Mouse (Mus musculus): ENCODE measurements at regions not wholly inside any gene's neighbourhood (a gene's known extent, or its start where the extent isn't known, plus 50 kb on each side); places are given as distances from the start of the nearest gene placed in this dataset.

DNA sequence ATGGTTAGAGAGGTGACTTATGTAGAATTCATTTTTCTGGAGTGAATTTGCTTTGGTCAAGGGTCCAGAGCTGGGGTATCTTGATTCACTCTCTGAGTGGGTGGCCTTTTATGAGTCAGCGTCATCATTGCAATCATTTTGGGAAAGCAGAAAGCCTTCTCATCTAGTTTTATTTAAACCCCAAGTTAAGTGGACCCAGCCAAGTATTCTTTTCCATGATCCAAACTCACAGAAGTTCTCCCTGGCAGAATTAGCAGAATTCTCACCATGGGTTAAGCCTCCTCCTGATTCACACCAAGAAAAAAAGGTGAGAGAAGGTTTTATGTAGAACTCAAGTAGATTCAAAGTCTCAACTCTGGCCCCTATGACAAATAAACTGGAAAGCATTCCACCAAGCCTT is 211.8 kb downstream of the Sox11 start:
- no peaks in the 10 kb centered on the region for H3K36me3 ChIP-seq (ENCODE audit: control insufficient read depth, insufficient read depth, low read length)
- H3K27ac ChIP-seq (ENCODE audit: low read length) = no peak overlapping the region
- H3K9ac ChIP-seq (ENCODE audit: low read depth, low read length) = no peak overlapping the region
- H3K4me3 ChIP-seq (ENCODE audit: low read depth, low read length) = no peak overlapping the region
- no peaks in the 10 kb centered on the region for H3K4me1 ChIP-seq (ENCODE audit: control insufficient read depth, insufficient read depth, low read length)
- H3K9me3 ChIP-seq (replicated peaks; ENCODE audit: control insufficient read depth, low read length, poor library complexity, severe bottlenecking) = no peaks in the 10 kb centered on the region
- no peak overlapping the region for H3K4me2 ChIP-seq (ENCODE audit: low read length)
- ATAC-seq = no peak
- WGBS = 94% methylated on average over 1 of the region's 1 CpGs
- H3K27me3 ChIP-seq (ENCODE audit: control insufficient read depth, insufficient read depth, low read depth, low read length) = no peaks in the 10 kb centered on the region

DNA sequence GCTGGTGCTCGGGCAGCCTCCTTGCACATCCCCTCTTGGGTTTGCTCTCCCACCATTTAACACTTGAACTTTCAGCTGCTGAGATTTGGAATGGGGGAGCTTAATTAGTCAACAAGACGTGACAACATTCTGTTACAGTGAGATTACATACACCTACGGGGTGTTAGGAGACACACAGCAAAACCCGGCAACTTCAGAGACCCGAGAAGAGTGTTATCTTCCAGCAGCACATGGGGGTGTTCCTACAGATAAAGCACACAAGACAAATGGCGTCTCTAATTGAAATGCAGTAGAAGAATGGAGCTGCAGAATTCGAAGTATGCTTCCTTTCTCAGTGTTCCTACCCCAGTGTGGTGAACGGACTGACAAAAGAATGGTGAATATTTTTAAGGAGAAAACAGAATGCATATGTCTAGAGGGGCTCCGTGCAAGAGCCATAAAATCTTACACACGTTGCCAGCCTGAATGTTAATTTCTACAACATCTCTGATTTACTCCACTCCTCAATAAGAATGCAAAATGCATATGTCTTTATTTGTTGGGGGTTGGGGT is 215.2 kb downstream of the Sox11 start:
- WGBS = 49% methylated on average over 10 of the region's 10 CpGs
- Histone ChIP-seq H3K4me1 (ENCODE audit: control insufficient read depth, insufficient read depth, low read length) (no peaks in the 10 kb centered on the region), H3K36me3 (ENCODE audit: control insufficient read depth, insufficient read depth, low read length) (no peaks in the 10 kb centered on the region), H3K27ac (ENCODE audit: low read length) (no peak overlapping the region), H3K4me3 (ENCODE audit: low read depth, low read length) (no peak overlapping the region), H3K4me2 (ENCODE audit: low read length) (no peak overlapping the region), H3K9ac (ENCODE audit: low read depth, low read length) (no peak overlapping the region), H3K27me3 (ENCODE audit: control insufficient read depth, insufficient read depth, low read depth, low read length) (no peaks in the 10 kb centered on the region), H3K9me3 (replicated peaks; ENCODE audit: control insufficient read depth, low read length, poor library complexity, severe bottlenecking) (no peaks in the 10 kb centered on the region)
- ATAC-seq = peak; percentile 77

DNA sequence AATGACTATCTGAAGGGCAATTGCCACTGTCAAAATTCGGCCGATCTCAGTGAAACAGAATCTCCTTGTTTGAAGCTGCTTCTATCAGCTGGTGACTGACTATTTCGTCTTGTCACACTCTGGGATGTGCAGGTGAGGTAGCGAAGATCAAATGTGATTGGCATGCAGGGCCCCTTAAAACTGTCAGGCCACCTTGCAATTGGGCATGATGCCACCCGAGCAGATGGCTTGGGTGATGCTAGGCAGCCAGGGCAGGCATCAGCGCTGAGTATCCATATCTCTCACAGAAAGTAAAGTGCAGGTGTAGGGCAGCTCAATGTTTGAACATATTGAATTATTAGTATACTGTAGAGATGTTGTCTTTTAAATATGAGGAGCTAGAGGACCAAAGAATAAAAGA is 223.8 kb downstream of the Sox11 start:
- Histone ChIP-seq H3K36me3 (ENCODE audit: control insufficient read depth, insufficient read depth, low read length) (no peaks in the 10 kb centered on the region), H3K9ac (ENCODE audit: low read depth, low read length) (no peak overlapping the region), H3K4me1 (ENCODE audit: control insufficient read depth, insufficient read depth, low read length) (no peaks in the 10 kb centered on the region), H3K9me3 (replicated peaks; ENCODE audit: control insufficient read depth, low read length, poor library complexity, severe bottlenecking) (no peaks in the 10 kb centered on the region), H3K4me3 (ENCODE audit: low read depth, low read length) (no peak overlapping the region), H3K27ac (ENCODE audit: low read length) (no peak overlapping the region), H3K27me3 (ENCODE audit: control insufficient read depth, insufficient read depth, low read depth, low read length) (no peaks in the 10 kb centered on the region), H3K4me2 (ENCODE audit: low read length) (no peak overlapping the region)
- 83% methylated on average over 6 of the region's 6 CpGs for WGBS
- no peak for ATAC-seq

DNA sequence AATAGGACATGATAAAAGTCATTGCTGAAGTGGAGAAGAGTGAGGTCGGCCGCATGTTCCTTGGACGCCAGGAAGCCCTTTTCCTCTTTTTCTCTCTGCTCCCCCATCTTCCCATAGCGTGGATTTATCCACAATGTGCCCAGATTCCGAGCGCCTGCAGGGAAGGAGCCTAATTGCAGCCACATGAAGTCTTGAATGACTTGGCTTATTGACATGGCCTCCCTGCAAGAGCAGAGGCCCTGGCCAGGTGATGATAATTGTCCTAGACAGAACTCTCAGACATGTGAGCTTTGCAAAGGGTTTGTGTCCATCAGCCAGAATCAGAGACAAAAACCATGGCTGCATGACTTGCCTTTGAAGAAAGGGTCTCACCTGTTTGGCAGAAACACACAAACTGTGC is 227.0 kb downstream of the Sox11 start:
- H3K4me3 ChIP-seq (ENCODE audit: low read depth, low read length) = no peak overlapping the region
- 47% methylated on average over 6 of the region's 6 CpGs for WGBS
- no peak for ATAC-seq

GRCm38 (mm10) chr12:27104925-27105571 is 237.3 kb downstream of the Sox11 start:
- Histone ChIP-seq H3K27me3 (ENCODE audit: control insufficient read depth, insufficient read depth, low read depth, low read length) (no peaks in the 10 kb centered on the region), H3K4me2 (ENCODE audit: low read length) (no peak overlapping the region), H3K9ac (ENCODE audit: low read depth, low read length) (no peak overlapping the region), H3K4me1 (ENCODE audit: control insufficient read depth, insufficient read depth, low read length) (peaks cover 5% of the 10 kb centered on the region; the same call in 1 of the 2 replicates), H3K9me3 (replicated peaks; ENCODE audit: control insufficient read depth, low read length, poor library complexity, severe bottlenecking) (no peaks in the 10 kb centered on the region), H3K4me3 (ENCODE audit: low read depth, low read length) (no peak overlapping the region), H3K27ac (ENCODE audit: low read length) (peak overlapping the region; percentile 56; the same call in 1 of the 2 replicates), H3K36me3 (ENCODE audit: control insufficient read depth, insufficient read depth, low read length) (no peaks in the 10 kb centered on the region)
- 36% methylated on average over 9 of the region's 9 CpGs for WGBS
- ATAC-seq = peak; percentile 85

More for the DNA sequence above, 227.0 kb downstream of the Sox11 start:
- no peaks in the 10 kb centered on the region for H3K9me3 ChIP-seq (replicated peaks; ENCODE audit: control insufficient read depth, low read length, poor library complexity, severe bottlenecking)
- no peaks in the 10 kb centered on the region for H3K36me3 ChIP-seq (ENCODE audit: control insufficient read depth, insufficient read depth, low read length)
- H3K9ac ChIP-seq (ENCODE audit: low read depth, low read length) = no peak overlapping the region
- H3K27me3 ChIP-seq (ENCODE audit: control insufficient read depth, insufficient read depth, low read depth, low read length) = no peaks in the 10 kb centered on the region
- H3K27ac ChIP-seq (ENCODE audit: low read length) = no peak overlapping the region
- no peak overlapping the region for H3K4me2 ChIP-seq (ENCODE audit: low read length)
- H3K4me1 ChIP-seq (ENCODE audit: control insufficient read depth, insufficient read depth, low read length) = no peaks in the 10 kb centered on the region

GRCm38 (mm10) chr12:27102996-27103395 is 239.4 kb downstream of the Sox11 start:
- no peak overlapping the region for H3K4me2 ChIP-seq (ENCODE audit: low read length)
- H3K27ac ChIP-seq (ENCODE audit: low read length) = no peak overlapping the region
- no peaks in the 10 kb centered on the region for H3K9me3 ChIP-seq (replicated peaks; ENCODE audit: control insufficient read depth, low read length, poor library complexity, severe bottlenecking)
- 89% methylated on average over 2 of the region's 2 CpGs for WGBS
- H3K4me1 ChIP-seq (ENCODE audit: control insufficient read depth, insufficient read depth, low read length) = peaks cover 5% of the 10 kb centered on the region; the same call in 1 of the 2 replicates
- H3K36me3 ChIP-seq (ENCODE audit: control insufficient read depth, insufficient read depth, low read length) = no peaks in the 10 kb centered on the region
- no peak overlapping the region for H3K4me3 ChIP-seq (ENCODE audit: low read depth, low read length)
- ATAC-seq = no peak
- no peaks in the 10 kb centered on the region for H3K27me3 ChIP-seq (ENCODE audit: control insufficient read depth, insufficient read depth, low read depth, low read length)
- no peak overlapping the region for H3K9ac ChIP-seq (ENCODE audit: low read depth, low read length)

- Histone ChIP-seq H3K27me3 (ENCODE audit: control insufficient read depth, insufficient read depth, low read depth, low read length) (no peaks in the 10 kb centered on the region), H3K36me3 (ENCODE audit: control insufficient read depth, insufficient read depth, low read length) (0 out of 2 replicates have a peak, but pooled peaks cover 2% of the 10 kb centered on the region), H3K9ac (ENCODE audit: low read depth, low read length) (no peak overlapping the region), H3K4me3 (ENCODE audit: low read depth, low read length) (no peak overlapping the region), H3K27ac (ENCODE audit: low read length) (no peak overlapping the region), H3K4me1 (ENCODE audit: control insufficient read depth, insufficient read depth, low read length) (peaks cover 3% of the 10 kb centered on the region; the same call in 1 of the 2 replicates), H3K4me2 (ENCODE audit: low read length) (no peak overlapping the region), H3K9me3 (replicated peaks; ENCODE audit: control insufficient read depth, low read length, poor library complexity, severe bottlenecking) (peaks cover 3% of the 10 kb centered on the region; the same call in 1 of the 2 replicates)
- 17% methylated on average over 1 of the region's 1 CpGs for WGBS
- no peak for ATAC-seq
Observed at GRCm38 (mm10) chr12:27089206-27089605, 253.2 kb downstream of the Sox11 start.

DNA sequence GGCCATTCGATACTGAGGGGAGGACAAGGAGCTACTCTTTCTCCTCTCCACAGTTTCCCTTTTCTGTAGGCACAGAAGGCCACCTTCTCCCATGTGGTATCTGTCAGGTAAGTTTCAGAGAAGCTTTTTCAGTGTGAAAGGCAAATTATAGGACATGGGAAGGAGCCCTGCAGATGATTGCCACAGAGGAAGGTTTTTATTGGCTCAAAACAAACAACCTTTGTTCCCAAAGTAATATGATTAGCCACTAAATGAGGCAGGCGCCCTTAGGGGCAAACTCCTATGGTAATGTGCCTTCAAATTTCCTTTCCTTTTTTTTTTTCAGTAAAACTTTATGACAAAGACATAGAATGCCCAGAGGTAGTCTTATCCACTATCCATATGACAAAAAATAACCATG is 256.5 kb downstream of the Sox11 start:
- Histone ChIP-seq H3K4me1 (ENCODE audit: control insufficient read depth, insufficient read depth, low read length) (peaks cover 25% of the 10 kb centered on the region), H3K27me3 (ENCODE audit: control insufficient read depth, insufficient read depth, low read depth, low read length) (no peaks in the 10 kb centered on the region), H3K4me2 (ENCODE audit: low read length) (no peak overlapping the region), H3K9me3 (replicated peaks; ENCODE audit: control insufficient read depth, low read length, poor library complexity, severe bottlenecking) (no peaks in the 10 kb centered on the region), H3K4me3 (ENCODE audit: low read depth, low read length) (no peak overlapping the region), H3K27ac (ENCODE audit: low read length) (no peak overlapping the region), H3K9ac (ENCODE audit: low read depth, low read length) (no peak overlapping the region), H3K36me3 (ENCODE audit: control insufficient read depth, insufficient read depth, low read length) (no peaks in the 10 kb centered on the region)
- no peak for ATAC-seq
- WGBS = 87% methylated on average over 2 of the region's 2 CpGs
